Mouse (Mus musculus): ENCODE data around the gene Inpp5a.

Gene Inpp5a

GRCm38 (mm10) chr7:139369501-139370088 is 19.3 kb upstream of the Inpp5a start:
- no peak for DNase-seq (ENCODE audit: low read depth, low spot score)

- DNase-seq (ENCODE audit: low read depth, low spot score): no peak
These were observed 17.5 kb upstream of the Inpp5a start for GRCm38 (mm10) chr7:139371389-139371788.

GRCm38 (mm10) chr7:139377381-139377780 is 11.5 kb upstream of the Inpp5a start:
- DNase-seq (ENCODE audit: low read depth, low spot score): no peak

GRCm38 (mm10) chr7:139378355-139378754 is 10.6 kb upstream of the Inpp5a start:
- no peak for DNase-seq (ENCODE audit: low read depth, low spot score)

GRCm38 (mm10) chr7:139379745-139380144 is 9.2 kb upstream of the Inpp5a start:
- DNase-seq (ENCODE audit: low read depth, low spot score): no peak

- no peak for DNase-seq (ENCODE audit: low read depth, low spot score)
These were observed 8.7 kb upstream of the Inpp5a start for GRCm38 (mm10) chr7:139380225-139380624.

GRCm38 (mm10) chr7:139381877-139382276 is 7.0 kb upstream of the Inpp5a start:
- no peak for DNase-seq (ENCODE audit: low read depth, low spot score)

- DNase-seq (ENCODE audit: low read depth, low spot score): no peak
These were observed 6.1 kb upstream of the Inpp5a start for GRCm38 (mm10) chr7:139382796-139383195.

GRCm38 (mm10) chr7:139384500-139384899 is 4.4 kb upstream of the Inpp5a start:
- no peak for DNase-seq (ENCODE audit: low read depth, low spot score)

- DNase-seq (ENCODE audit: low read depth, low spot score): no peak
These were observed 3.9 kb upstream of the Inpp5a start for GRCm38 (mm10) chr7:139384916-139385530.

GRCm38 (mm10) chr7:139386933-139387690 is 1.8 kb upstream of the Inpp5a start:
- no peak for DNase-seq (ENCODE audit: low read depth, low spot score)

- DNase-seq (ENCODE audit: low read depth, low spot score): no peak
These were observed 814 bp upstream of the Inpp5a start for GRCm38 (mm10) chr7:139387921-139388669.

- DNase-seq (ENCODE audit: low read depth, low spot score): no peak
These were observed 378 bp downstream of the Inpp5a start for GRCm38 (mm10) chr7:139389213-139389761.

GRCm38 (mm10) chr7:139390380-139390779 is 1.5 kb downstream of the Inpp5a start:
- DNase-seq (ENCODE audit: low read depth, low spot score): no peak

- DNase-seq (ENCODE audit: low read depth, low spot score): no peak
These were observed 2.0 kb downstream of the Inpp5a start for GRCm38 (mm10) chr7:139390926-139391325.

GRCm38 (mm10) chr7:139391691-139392090 is 2.8 kb downstream of the Inpp5a start:
- no peak for DNase-seq (ENCODE audit: low read depth, low spot score)

- no peak for DNase-seq (ENCODE audit: low read depth, low spot score)
These were observed 3.2 kb downstream of the Inpp5a start for GRCm38 (mm10) chr7:139392106-139392505.

GRCm38 (mm10) chr7:139392691-139393235 is 3.9 kb downstream of the Inpp5a start:
- DNase-seq (ENCODE audit: low read depth, low spot score): no peak

- no peak for DNase-seq (ENCODE audit: low read depth, low spot score)
These were observed 8.6 kb downstream of the Inpp5a start for GRCm38 (mm10) chr7:139397521-139397920.

- no peak for DNase-seq (ENCODE audit: low read depth, low spot score)
These were observed 9.2 kb downstream of the Inpp5a start for GRCm38 (mm10) chr7:139398111-139398510.

- no peak for DNase-seq (ENCODE audit: low read depth, low spot score)
These were observed 9.7 kb downstream of the Inpp5a start for GRCm38 (mm10) chr7:139398530-139399021.
